Mouse (Mus musculus): ENCODE measurements at regions not wholly inside any gene's neighbourhood (a gene's known extent, or its start where the extent isn't known, plus 50 kb on each side); places are given as distances from the start of the nearest gene placed in this dataset.

DNA sequence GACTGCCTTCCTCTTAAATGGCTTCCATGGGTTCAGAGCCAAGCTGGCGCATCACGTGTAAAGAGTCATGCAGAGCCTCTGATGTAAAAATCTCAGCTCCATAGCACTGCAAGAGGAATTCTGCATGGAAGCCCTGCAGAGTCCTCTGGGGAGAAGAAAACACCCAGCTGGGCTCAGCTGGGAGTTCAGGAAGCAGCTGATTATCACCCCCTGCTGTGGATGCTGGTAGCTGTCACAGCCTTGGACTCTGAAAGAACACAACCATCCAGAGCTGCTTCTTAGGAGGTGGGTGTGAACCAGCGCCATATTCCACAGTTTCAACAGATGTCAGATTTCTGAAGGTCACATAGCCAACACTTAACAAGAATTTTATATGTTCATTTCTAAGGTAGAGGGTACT is 329.2 kb downstream of the Hs3st1 start:
- 73% methylated on average over 3 of the region's 3 CpGs for WGBS
- no peaks in the 10 kb centered on the region for H3K27me3 ChIP-seq (replicated peaks; ENCODE audit: control insufficient read depth, insufficient read depth, low read length)

DNA sequence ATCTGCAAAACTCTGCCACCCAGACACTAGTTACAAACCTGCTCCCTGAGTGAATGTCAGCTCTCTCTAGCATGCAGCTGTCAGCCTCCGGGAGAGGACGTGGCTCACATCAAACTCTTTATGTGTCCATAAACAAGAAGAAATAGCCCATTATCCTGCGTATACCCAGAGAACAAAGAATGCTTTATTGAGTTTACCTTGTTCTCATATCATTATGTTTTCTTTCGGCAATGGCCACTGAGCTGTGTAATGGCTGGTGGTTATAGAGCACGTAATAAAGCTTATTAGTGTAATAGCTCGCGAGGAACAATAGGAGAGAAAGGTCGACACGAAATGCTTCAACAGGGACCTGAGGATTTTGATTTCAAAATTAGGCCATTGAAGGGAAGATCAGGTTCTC is 331.6 kb downstream of the Hs3st1 start:
- ATAC-seq (ENCODE audit: low read depth) (no peak), DNase-seq (ENCODE audit: low spot score) (no peak)
- Histone ChIP-seq H3K27ac (replicated peaks; ENCODE audit: low read depth, low read length) (no peak overlapping the region), H3K4me3 (ENCODE audit: low read depth, low read length) (no peak overlapping the region), H3K36me3 (ENCODE audit: control insufficient read depth, insufficient read depth, low read length) (no peaks in the 10 kb centered on the region), H3K4me2 (ENCODE audit: low read depth, low read length) (no peak overlapping the region), H3K4me1 (ENCODE audit: control insufficient read depth, insufficient read depth, low read length) (no peaks in the 10 kb centered on the region), H3K9me3 (ENCODE audit: control insufficient read depth, low read length) (no peaks in the 10 kb centered on the region), H3K27me3 (replicated peaks; ENCODE audit: control insufficient read depth, insufficient read depth, low read length) (no peaks in the 10 kb centered on the region), H3K9ac (ENCODE audit: low read depth, low read length) (no peak overlapping the region)
- 69% methylated on average over 9 of the region's 9 CpGs for WGBS

More for the DNA sequence above, 329.2 kb downstream of the Hs3st1 start:
- Histone ChIP-seq H3K27ac (replicated peaks; ENCODE audit: low read depth, low read length) (no peak overlapping the region), H3K9me3 (ENCODE audit: control insufficient read depth, low read length) (no peaks in the 10 kb centered on the region), H3K36me3 (ENCODE audit: control insufficient read depth, insufficient read depth, low read length) (no peaks in the 10 kb centered on the region), H3K9ac (ENCODE audit: low read depth, low read length) (no peak overlapping the region), H3K4me2 (ENCODE audit: low read depth, low read length) (no peak overlapping the region), H3K4me1 (ENCODE audit: control insufficient read depth, insufficient read depth, low read length) (no peaks in the 10 kb centered on the region), H3K4me3 (ENCODE audit: low read depth, low read length) (no peak overlapping the region)
- ATAC-seq (ENCODE audit: low read depth) (no peak), DNase-seq (ENCODE audit: low spot score) (no peak)

DNA sequence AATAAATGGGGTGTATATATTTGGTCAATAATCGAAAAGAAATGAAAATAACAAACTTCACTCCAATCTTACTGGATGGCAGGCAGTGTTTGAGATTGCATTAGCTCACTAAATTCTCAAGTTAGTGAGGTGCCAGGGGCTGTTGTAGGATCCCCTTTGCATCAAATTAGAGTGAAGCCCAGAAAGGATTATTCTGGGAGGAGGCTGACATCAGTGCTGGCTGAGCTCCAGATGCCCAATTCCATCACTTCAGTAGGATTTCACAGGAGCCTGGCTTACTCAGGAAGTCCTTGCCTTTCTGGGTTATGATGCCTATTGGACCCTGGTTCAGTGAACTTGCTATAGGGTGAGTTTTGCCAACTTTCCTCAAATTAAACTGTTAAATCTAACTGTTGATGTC is 336.5 kb downstream of the Hs3st1 start:
- Histone ChIP-seq H3K4me3 (ENCODE audit: low read depth, low read length) (no peak overlapping the region), H3K27ac (replicated peaks; ENCODE audit: low read depth, low read length) (no peak overlapping the region), H3K36me3 (ENCODE audit: control insufficient read depth, insufficient read depth, low read length) (no peaks in the 10 kb centered on the region), H3K4me1 (ENCODE audit: control insufficient read depth, insufficient read depth, low read length) (peaks cover 5% of the 10 kb centered on the region; the same call in 1 of the 2 replicates), H3K27me3 (replicated peaks; ENCODE audit: control insufficient read depth, insufficient read depth, low read length) (no peaks in the 10 kb centered on the region), H3K9me3 (ENCODE audit: control insufficient read depth, low read length) (no peaks in the 10 kb centered on the region), H3K9ac (ENCODE audit: low read depth, low read length) (no peak overlapping the region), H3K4me2 (ENCODE audit: low read depth, low read length) (no peak overlapping the region)
- DNase-seq (ENCODE audit: low spot score) (peak; percentile 24), ATAC-seq (ENCODE audit: low read depth) (no peak)
- 87% methylated on average over 1 of the region's 1 CpGs for WGBS

DNA sequence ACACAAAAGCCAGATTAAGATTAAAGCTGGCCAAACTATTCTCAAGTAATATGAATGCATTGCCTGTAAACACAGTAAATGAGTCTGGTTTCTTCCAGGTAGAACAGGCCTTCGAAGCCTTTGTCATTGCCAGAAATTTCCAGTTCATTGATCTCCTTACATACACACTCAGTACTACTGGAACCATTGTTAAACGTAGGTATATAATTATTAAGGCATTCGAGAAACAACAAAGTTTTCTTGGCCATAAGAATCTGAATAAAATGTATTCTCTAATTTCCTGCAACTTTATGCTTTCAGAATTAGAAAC is 337.5 kb downstream of the Hs3st1 start:
- Histone ChIP-seq H3K27me3 (replicated peaks; ENCODE audit: control insufficient read depth, insufficient read depth, low read length) (no peaks in the 10 kb centered on the region), H3K27ac (replicated peaks; ENCODE audit: low read depth, low read length) (no peak overlapping the region), H3K9me3 (ENCODE audit: control insufficient read depth, low read length) (no peaks in the 10 kb centered on the region), H3K4me1 (ENCODE audit: control insufficient read depth, insufficient read depth, low read length) (peaks cover 5% of the 10 kb centered on the region; the same call in 1 of the 2 replicates), H3K36me3 (ENCODE audit: control insufficient read depth, insufficient read depth, low read length) (no peaks in the 10 kb centered on the region), H3K4me3 (ENCODE audit: low read depth, low read length) (no peak overlapping the region), H3K9ac (ENCODE audit: low read depth, low read length) (no peak overlapping the region), H3K4me2 (ENCODE audit: low read depth, low read length) (no peak overlapping the region)
- DNase-seq (ENCODE audit: low spot score), result peak; percentile 34
- WGBS, result 58% methylated on average over 3 of the region's 3 CpGs
- peak; percentile 64 for ATAC-seq (ENCODE audit: low read depth)

DNA sequence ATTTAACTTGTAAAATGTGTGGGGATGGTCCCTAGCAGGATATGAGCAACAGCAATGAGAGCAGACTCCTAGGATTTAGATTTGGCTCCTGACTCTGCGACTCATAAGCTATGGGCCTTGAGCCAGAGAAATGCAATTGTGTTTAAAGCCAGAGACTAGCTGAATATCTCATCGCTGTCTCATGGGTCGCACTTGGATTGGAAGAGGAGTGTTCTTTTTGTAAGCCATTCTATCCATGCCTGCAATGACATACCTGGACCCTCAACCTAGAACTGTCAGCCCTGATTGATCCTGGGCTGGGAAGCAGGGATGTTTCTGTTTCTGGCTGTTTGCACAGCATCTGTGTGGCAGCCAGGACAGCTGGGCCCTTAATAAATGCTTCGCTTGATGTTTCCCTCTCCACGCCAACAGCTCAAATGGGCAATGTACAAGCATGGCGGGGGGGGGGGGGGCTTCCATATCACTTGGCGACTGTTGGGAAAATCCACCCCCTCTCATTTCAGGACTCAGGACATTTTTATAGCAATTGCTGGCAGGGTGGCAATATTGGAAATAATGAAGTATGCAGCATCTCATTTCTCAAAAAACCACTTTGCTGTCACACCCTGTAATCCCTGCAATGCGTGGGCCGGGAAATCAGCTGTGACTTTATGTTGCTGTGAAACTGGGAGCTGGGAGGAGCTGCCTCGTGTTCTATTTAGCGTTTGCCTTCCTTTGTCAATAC is 338.0 kb downstream of the Hs3st1 start:
- ATAC-seq (ENCODE audit: low read depth), result peak; percentile 74
- Histone ChIP-seq H3K4me3 (ENCODE audit: low read depth, low read length) (no peak overlapping the region), H3K4me2 (ENCODE audit: low read depth, low read length) (no peak overlapping the region), H3K9ac (ENCODE audit: low read depth, low read length) (no peak overlapping the region), H3K27me3 (replicated peaks; ENCODE audit: control insufficient read depth, insufficient read depth, low read length) (no peaks in the 10 kb centered on the region), H3K36me3 (ENCODE audit: control insufficient read depth, insufficient read depth, low read length) (no peaks in the 10 kb centered on the region), H3K9me3 (ENCODE audit: control insufficient read depth, low read length) (no peaks in the 10 kb centered on the region), H3K27ac (replicated peaks; ENCODE audit: low read depth, low read length) (no peak overlapping the region), H3K4me1 (ENCODE audit: control insufficient read depth, insufficient read depth, low read length) (peaks cover 5% of the 10 kb centered on the region; the same call in 1 of the 2 replicates)
- DNase-seq (ENCODE audit: low spot score), result peak; percentile 82
- WGBS, result 71% methylated on average over 11 of the region's 11 CpGs

DNA sequence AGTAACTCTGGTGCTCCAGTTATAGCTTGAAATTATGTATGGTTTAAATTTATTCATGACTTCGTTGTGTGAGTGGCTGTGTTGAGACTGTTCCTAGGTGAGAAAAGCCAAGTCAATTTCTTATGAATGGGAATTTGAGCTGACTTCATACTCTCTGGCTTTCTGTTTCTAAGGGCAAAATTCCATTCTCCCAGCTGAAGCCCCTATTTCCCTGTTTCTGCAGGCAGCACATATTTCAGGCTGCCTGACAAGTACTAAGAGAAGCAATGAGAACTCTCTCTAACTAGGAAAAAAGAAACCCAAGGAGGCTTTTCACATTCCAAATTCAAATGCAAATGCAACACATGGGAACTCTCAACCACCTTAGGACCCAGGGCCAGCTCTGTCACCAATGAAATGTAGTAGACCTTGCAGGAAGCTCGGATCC is 338.7 kb downstream of the Hs3st1 start:
- no peak overlapping the region for H3K4me3 ChIP-seq (ENCODE audit: low read depth, low read length)
- H3K27ac ChIP-seq (replicated peaks; ENCODE audit: low read depth, low read length), result peak overlapping the region; percentile 50; the same call in 1 of the 2 replicates
- peaks cover 5% of the 10 kb centered on the region; the same call in 1 of the 2 replicates for H3K4me1 ChIP-seq (ENCODE audit: control insufficient read depth, insufficient read depth, low read length)
- peak; percentile 71 for DNase-seq (ENCODE audit: low spot score)
- H3K4me2 ChIP-seq (ENCODE audit: low read depth, low read length), result no peak overlapping the region
- no peak overlapping the region for H3K9ac ChIP-seq (ENCODE audit: low read depth, low read length)
- ATAC-seq (ENCODE audit: low read depth), result peak; percentile 54
- no peaks in the 10 kb centered on the region for H3K36me3 ChIP-seq (ENCODE audit: control insufficient read depth, insufficient read depth, low read length)
- WGBS, result 29% methylated on average over 2 of the region's 2 CpGs
- H3K9me3 ChIP-seq (ENCODE audit: control insufficient read depth, low read length), result no peaks in the 10 kb centered on the region
- H3K27me3 ChIP-seq (replicated peaks; ENCODE audit: control insufficient read depth, insufficient read depth, low read length), result no peaks in the 10 kb centered on the region

DNA sequence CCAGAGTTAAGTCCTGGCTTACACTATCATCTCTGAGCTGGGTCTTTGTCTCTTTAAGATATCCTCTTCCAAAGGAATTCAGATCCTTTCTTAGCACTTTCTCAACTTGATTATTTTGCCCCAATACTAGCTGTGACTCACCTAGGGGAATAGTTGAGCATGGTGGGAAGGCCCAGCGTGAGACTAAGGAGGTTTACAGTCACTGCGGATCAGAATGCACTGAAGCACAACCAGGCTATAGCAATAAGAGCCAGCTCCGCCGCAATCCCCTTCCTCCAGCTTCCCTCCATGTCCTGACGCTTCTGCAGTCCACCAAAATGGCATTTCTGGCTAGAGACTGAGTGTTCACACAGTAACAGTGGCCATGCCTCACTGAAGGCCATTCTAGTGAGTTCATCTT is 342.5 kb downstream of the Hs3st1 start:
- H3K36me3 ChIP-seq (ENCODE audit: control insufficient read depth, insufficient read depth, low read length), result no peaks in the 10 kb centered on the region
- no peaks in the 10 kb centered on the region for H3K9me3 ChIP-seq (ENCODE audit: control insufficient read depth, low read length)
- no peak overlapping the region for H3K4me3 ChIP-seq (ENCODE audit: low read depth, low read length)
- H3K4me1 ChIP-seq (ENCODE audit: control insufficient read depth, insufficient read depth, low read length), result peaks cover 5% of the 10 kb centered on the region; the same call in 1 of the 2 replicates
- DNase-seq (ENCODE audit: low spot score) (no peak), ATAC-seq (ENCODE audit: low read depth) (no peak)
- no peak overlapping the region for H3K4me2 ChIP-seq (ENCODE audit: low read depth, low read length)
- no peaks in the 10 kb centered on the region for H3K27me3 ChIP-seq (replicated peaks; ENCODE audit: control insufficient read depth, insufficient read depth, low read length)
- no peak overlapping the region for H3K27ac ChIP-seq (replicated peaks; ENCODE audit: low read depth, low read length)
- no peak overlapping the region for H3K9ac ChIP-seq (ENCODE audit: low read depth, low read length)
- 65% methylated on average over 5 of the region's 5 CpGs for WGBS

DNA sequence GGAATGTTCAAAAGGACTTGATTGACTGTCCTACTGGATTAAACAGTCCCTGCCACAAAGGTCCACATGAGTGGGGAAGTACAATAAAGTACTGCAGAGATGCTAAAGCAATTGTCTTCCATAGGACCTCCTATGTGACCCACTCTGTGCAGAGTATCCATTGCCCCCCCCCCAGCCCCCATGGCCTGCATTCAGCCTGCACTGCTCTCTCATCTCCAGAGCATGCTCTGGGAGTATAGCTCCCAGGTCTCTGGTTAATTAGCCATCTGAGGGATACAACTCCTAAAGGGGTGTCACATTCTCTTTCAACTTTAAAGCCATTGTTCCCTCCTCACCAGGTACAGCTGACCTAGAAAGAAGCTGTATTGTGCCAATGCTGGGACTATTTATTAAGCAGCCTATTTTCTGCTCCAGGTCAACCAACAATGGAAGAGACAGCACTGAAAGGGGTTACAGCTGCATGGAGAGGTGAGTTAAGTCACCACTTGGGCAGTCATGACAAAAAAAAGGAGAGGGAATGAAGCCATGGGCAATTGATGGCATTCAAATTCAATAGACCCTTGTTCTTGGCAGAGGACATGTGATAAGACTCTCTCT is 364.8 kb downstream of the Hs3st1 start:
- H3K4me1 ChIP-seq (ENCODE audit: control insufficient read depth, insufficient read depth, low read length), result no peaks in the 10 kb centered on the region
- no peaks in the 10 kb centered on the region for H3K36me3 ChIP-seq (ENCODE audit: control insufficient read depth, insufficient read depth, low read length)
- H3K9me3 ChIP-seq (ENCODE audit: control insufficient read depth, low read length), result no peaks in the 10 kb centered on the region
- no peaks in the 10 kb centered on the region for H3K27me3 ChIP-seq (replicated peaks; ENCODE audit: control insufficient read depth, insufficient read depth, low read length)
- H3K9ac ChIP-seq (ENCODE audit: low read depth, low read length), result no peak overlapping the region
- ATAC-seq (ENCODE audit: low read depth), result no peak; the same call in 1 of the 2 replicates
- no peak overlapping the region for H3K4me2 ChIP-seq (ENCODE audit: low read depth, low read length)
- H3K27ac ChIP-seq (replicated peaks; ENCODE audit: low read depth, low read length), result no peak overlapping the region
- DNase-seq (ENCODE audit: low spot score), result no peak
- no peak overlapping the region for H3K4me3 ChIP-seq (ENCODE audit: low read depth, low read length)

DNA sequence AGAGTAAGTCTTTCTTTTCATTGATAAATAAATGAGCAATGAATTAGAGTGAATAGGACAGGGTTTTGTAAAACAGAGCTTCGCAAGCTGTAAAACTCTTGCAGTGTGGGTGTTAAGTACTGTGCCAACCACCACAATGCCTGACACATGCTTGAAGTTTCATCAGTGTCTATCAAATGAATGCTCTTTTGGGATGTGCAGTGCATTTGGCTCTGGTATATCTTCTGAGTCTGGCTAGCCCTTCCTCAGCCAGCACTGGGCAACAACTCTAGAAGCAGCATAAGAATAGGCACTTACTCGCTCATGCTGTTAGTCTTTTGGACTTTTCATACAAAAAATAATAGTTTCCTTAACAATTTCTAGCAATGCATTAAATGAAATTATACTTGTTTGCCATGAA is 370.9 kb downstream of the Hs3st1 start:
- no peaks in the 10 kb centered on the region for H3K4me1 ChIP-seq (ENCODE audit: control insufficient read depth, insufficient read depth, low read length)
- DNase-seq (ENCODE audit: low spot score), result no peak
- no peaks in the 10 kb centered on the region for H3K36me3 ChIP-seq (ENCODE audit: control insufficient read depth, insufficient read depth, low read length)
- H3K27ac ChIP-seq (replicated peaks; ENCODE audit: low read depth, low read length), result no peak overlapping the region
- H3K9ac ChIP-seq (ENCODE audit: low read depth, low read length), result no peak overlapping the region
- no peak overlapping the region for H3K4me2 ChIP-seq (ENCODE audit: low read depth, low read length)
- no peak for ATAC-seq (ENCODE audit: low read depth)
- H3K4me3 ChIP-seq (ENCODE audit: low read depth, low read length), result no peak overlapping the region
- no peaks in the 10 kb centered on the region for H3K9me3 ChIP-seq (ENCODE audit: control insufficient read depth, low read length)
- no peaks in the 10 kb centered on the region for H3K27me3 ChIP-seq (replicated peaks; ENCODE audit: control insufficient read depth, insufficient read depth, low read length)
- WGBS, result 92% methylated on average over 2 of the region's 2 CpGs
